Mouse (Mus musculus) MEL (cell line): ENCODE measurements around the gene Tgfbr3. TPM values are rescaled to one million over a fixed set of nuclear protein-coding genes. Genes with fewer than 3 reads are reported as not detected.

Experiments used
- DNase-seq: peaks from one replicate; pipeline ENCODE4 v3.0.0; 2011; ENCODE audit warnings: low read depth, low spot score
- H3K27ac ChIP-seq: 2 replicates; pipeline ENCODE4 v1.5.1; 2012; ENCODE audit warnings: low read depth, mild to moderate bottlenecking, control low read depth, low read length, moderate library complexity; ENCODE audit not compliant: control insufficient read depth
- H3K27me3 ChIP-seq, 2 experiments: fragments of 150-350 bp in 1 of 2; sonication (generic) in 1 of 2; 2 replicates each; pipeline ENCODE4 v1.6.1; 2012; ENCODE audit warnings: low read length in 2 of 2, mild to moderate bottlenecking in 2 of 2, improper control_type of control experiment in 1 of 2, moderate library complexity in 1 of 2; ENCODE audit not compliant: insufficient read depth in 2 of 2, control insufficient read depth in 1 of 2
- H3K36me3 ChIP-seq, 2 experiments: 2 replicates each; pipeline ENCODE4 v1.6.1; 2012 to 2014; ENCODE audit warnings: low read length in 2 of 2, improper control_type of control experiment in 1 of 2, inconsistent platforms in 1 of 2, mild to moderate bottlenecking in 1 of 2; ENCODE audit not compliant: insufficient read depth in 2 of 2, control insufficient read depth in 1 of 2
- H3K4me1 ChIP-seq, 2 experiments: fragments of 150-350 bp in 1 of 2; sonication (generic) in 1 of 2; 2 replicates each; pipeline ENCODE4 v1.6.1; 2012; ENCODE audit warnings: low read length in 2 of 2, improper control_type of control experiment in 1 of 2, mild to moderate bottlenecking in 1 of 2; ENCODE audit not compliant: insufficient read depth in 2 of 2, control insufficient read depth in 1 of 2
- H3K4me3 ChIP-seq, 2 experiments: fragments of 150-350 bp in 1 of 2; sonication (generic) in 1 of 2; 2 replicates each; pipeline ENCODE4 v1.5.1; 2012; ENCODE audit warnings: low read depth in 2 of 2, low read length in 2 of 2, mild to moderate bottlenecking in 2 of 2, moderate library complexity in 2 of 2, control low read depth in 1 of 2, improper control_type of control experiment in 1 of 2; ENCODE audit not compliant: control insufficient read depth in 1 of 2, insufficient read depth in 1 of 2
- H3K79me2 ChIP-seq: 2 replicates; pipeline ENCODE4 v1.6.1; 2012; ENCODE audit warnings: mild to moderate bottlenecking, low read length, moderate library complexity; ENCODE audit not compliant: control insufficient read depth, poor library complexity, insufficient read depth
- H3K9ac ChIP-seq: 2 replicates; pipeline ENCODE4 v1.6.1; 2012; ENCODE audit warnings: low read depth, mild to moderate bottlenecking, control low read depth, low read length, moderate library complexity; ENCODE audit not compliant: control insufficient read depth, poor library complexity, severe bottlenecking
- H3K9me3 ChIP-seq: fragments of 150-350 bp; sonication (generic); replicated peaks from 2 replicates; pipeline ENCODE4 v1.6.1; 2012; ENCODE audit warnings: mild to moderate bottlenecking, low read length, improper control_type of control experiment, moderate library complexity; ENCODE audit not compliant: insufficient read depth
- BHLHE40 ChIP-seq: IDR thresholded peaks from 2 replicates; pipeline ENCODE4 v1.6.1; 2012; ENCODE audit warnings: low read depth, mild to moderate bottlenecking, inconsistent platforms, low read length, improper control_type of control experiment, borderline replicate concordance
- CHD2 ChIP-seq: IDR thresholded peaks from 2 replicates; pipeline ENCODE4 v1.6.1; 2011; ENCODE audit warnings: low read length, improper control_type of control experiment
- CTCF ChIP-seq, 3 experiments: IDR thresholded peaks in 2 of 3; conservative IDR thresholded peaks in 1 of 3; 2 replicates each; pipeline ENCODE4 v1.5.1; 2011 to 2012; ENCODE audit warnings: low read length in 3 of 3, low read depth in 2 of 3, mild to moderate bottlenecking in 2 of 3, improper control_type of control experiment in 1 of 3, inconsistent platforms in 1 of 3, mixed read lengths in 1 of 3, moderate library complexity in 1 of 3; ENCODE audit not compliant: control insufficient read depth in 1 of 3, insufficient read depth in 1 of 3, poor library complexity in 1 of 3, severe bottlenecking in 1 of 3
- E2F4 ChIP-seq: IDR thresholded peaks from 2 replicates; pipeline ENCODE4 v1.6.1; 2011; ENCODE audit warnings: low read depth, low read length, improper control_type of control experiment, borderline replicate concordance
- ELF1 ChIP-seq: IDR thresholded peaks from 2 replicates; pipeline ENCODE4 v1.6.1; 2014; ENCODE audit warnings: low read depth, mild to moderate bottlenecking, inconsistent platforms, low read length, improper control_type of control experiment, moderate library complexity
- EP300 ChIP-seq, 2 experiments: IDR thresholded peaks; 2 replicates each; pipeline ENCODE4 v1.6.1; 2011; ENCODE audit warnings: improper control_type of control experiment in 2 of 2, low read length in 2 of 2, low read depth in 1 of 2, mild to moderate bottlenecking in 1 of 2
- ETS1 ChIP-seq: IDR thresholded peaks from 2 replicates; pipeline ENCODE4 v1.6.1; 2012; ENCODE audit warnings: low read depth, mild to moderate bottlenecking, inconsistent platforms, low read length, improper control_type of control experiment, moderate library complexity
- GABPA ChIP-seq: IDR thresholded peaks from 2 replicates; pipeline ENCODE4 v1.6.1; 2012; ENCODE audit warnings: low read depth, mild to moderate bottlenecking, inconsistent platforms, low read length, improper control_type of control experiment, moderate library complexity
- HCFC1 ChIP-seq: IDR thresholded peaks from 2 replicates; pipeline ENCODE4 v1.6.1; 2012; ENCODE audit warnings: low read depth, mild to moderate bottlenecking, inconsistent platforms, low read length, improper control_type of control experiment, moderate library complexity
- JUND ChIP-seq: IDR thresholded peaks from 2 replicates; pipeline ENCODE4 v1.6.1; 2011; ENCODE audit warnings: low read depth, mild to moderate bottlenecking, improper control_type of control experiment, low read length
- KAT2A ChIP-seq: conservative IDR thresholded peaks from 2 replicates; pipeline ENCODE4 v1.6.1; 2012; ENCODE audit warnings: low read depth, low read length, improper control_type of control experiment, inconsistent platforms
- MAFK ChIP-seq: IDR thresholded peaks from 2 replicates; pipeline ENCODE4 v1.6.1; 2011; ENCODE audit warnings: low read depth, mild to moderate bottlenecking, low read length, improper control_type of control experiment, borderline replicate concordance
- MAX ChIP-seq: IDR thresholded peaks from 2 replicates; pipeline ENCODE4 v1.6.1; 2011; ENCODE audit warnings: low read length, improper control_type of control experiment
- MAZ ChIP-seq: IDR thresholded peaks from 2 replicates; pipeline ENCODE4 v1.6.1; 2012; ENCODE audit warnings: low read depth, mild to moderate bottlenecking, inconsistent platforms, low read length, improper control_type of control experiment
- MEF2A ChIP-seq: IDR thresholded peaks from 2 replicates; pipeline ENCODE4 v1.6.1; 2014; ENCODE audit warnings: low read depth, mild to moderate bottlenecking, inconsistent platforms, low read length, improper control_type of control experiment; ENCODE audit not compliant: poor library complexity, insufficient replicate concordance, severe bottlenecking; ENCODE audit errors: extremely low read depth
- MXI1 ChIP-seq: IDR thresholded peaks from 2 replicates; pipeline ENCODE4 v1.6.1; 2011; ENCODE audit warnings: mild to moderate bottlenecking, low read depth, low read length, improper control_type of control experiment
- MYB ChIP-seq: IDR thresholded peaks from 2 replicates; pipeline ENCODE4 v1.6.1; 2011; ENCODE audit warnings: mild to moderate bottlenecking, low read depth, low read length, improper control_type of control experiment
- MYC ChIP-seq: IDR thresholded peaks from 2 replicates; pipeline ENCODE4 v1.6.1; 2011; ENCODE audit warnings: low read depth, mild to moderate bottlenecking, low read length, improper control_type of control experiment, moderate library complexity
- NELFE ChIP-seq: IDR thresholded peaks from 2 replicates; pipeline ENCODE4 v1.6.1; 2011; ENCODE audit warnings: low read depth, low read length, improper control_type of control experiment
- NRF1 ChIP-seq: IDR thresholded peaks from 2 replicates; pipeline ENCODE4 v1.6.1; 2014; ENCODE audit warnings: low read depth, mild to moderate bottlenecking, inconsistent platforms, low read length, improper control_type of control experiment, moderate library complexity; ENCODE audit not compliant: poor library complexity, insufficient read depth, severe bottlenecking
- POLR2A ChIP-seq, 2 experiments: IDR thresholded peaks; 2 replicates each; pipeline ENCODE4 v1.6.1; 2011 to 2012; ENCODE audit warnings: low read length in 2 of 2, mild to moderate bottlenecking in 2 of 2, control low read depth in 1 of 2, improper control_type of control experiment in 1 of 2, low read depth in 1 of 2, moderate library complexity in 1 of 2; ENCODE audit not compliant: control insufficient read depth in 1 of 2, insufficient read depth in 1 of 2, poor library complexity in 1 of 2
- RAD21 ChIP-seq: IDR thresholded peaks from 2 replicates; pipeline ENCODE4 v1.6.1; 2011; ENCODE audit warnings: mild to moderate bottlenecking, low read depth, low read length, improper control_type of control experiment
- RCOR1 ChIP-seq: IDR thresholded peaks from 2 replicates; pipeline ENCODE4 v1.6.1; 2012; ENCODE audit warnings: low read depth, mild to moderate bottlenecking, inconsistent platforms, low read length, improper control_type of control experiment
- SMC3 ChIP-seq: IDR thresholded peaks from 2 replicates; pipeline ENCODE4 v1.6.1; 2011; ENCODE audit warnings: low read depth, low read length, improper control_type of control experiment
- TAL1 ChIP-seq: IDR thresholded peaks from 2 replicates; pipeline ENCODE4 v1.6.1; 2012; ENCODE audit warnings: mild to moderate bottlenecking, inconsistent platforms, low read length, moderate library complexity, mixed read lengths
- TBP ChIP-seq: IDR thresholded peaks from 2 replicates; pipeline ENCODE4 v1.8.0; 2011; ENCODE audit warnings: low read depth, low read length, improper control_type of control experiment
- TCF12 ChIP-seq: IDR thresholded peaks from 2 replicates; pipeline ENCODE4 v1.6.1; 2014; ENCODE audit warnings: low read depth, mild to moderate bottlenecking, inconsistent platforms, low read length, improper control_type of control experiment, moderate library complexity
- UBTF ChIP-seq: IDR thresholded peaks from 2 replicates; pipeline ENCODE4 v1.6.1; 2012; ENCODE audit warnings: low read depth, mild to moderate bottlenecking, inconsistent platforms, low read length, improper control_type of control experiment, moderate library complexity, borderline replicate concordance; ENCODE audit not compliant: insufficient read depth
- USF1 ChIP-seq: IDR thresholded peaks from 2 replicates; pipeline ENCODE4 v1.6.1; 2014; ENCODE audit warnings: low read depth, mild to moderate bottlenecking, inconsistent platforms, low read length, improper control_type of control experiment, moderate library complexity
- USF2 ChIP-seq, 2 experiments: IDR thresholded peaks; 2 replicates each; pipeline ENCODE4 v1.6.1; 2011 to 2012; ENCODE audit warnings: improper control_type of control experiment in 2 of 2, low read length in 2 of 2, borderline replicate concordance in 1 of 2, inconsistent platforms in 1 of 2, low read depth in 1 of 2, mild to moderate bottlenecking in 1 of 2; ENCODE audit not compliant: insufficient read depth in 1 of 2
- ZC3H11A ChIP-seq: IDR thresholded peaks from 2 replicates; pipeline ENCODE4 v1.6.1; 2012; ENCODE audit warnings: low read depth, mild to moderate bottlenecking, inconsistent platforms, low read length, improper control_type of control experiment
- ZKSCAN1 ChIP-seq: IDR thresholded peaks from 2 replicates; pipeline ENCODE4 v1.6.1; 2012; ENCODE audit warnings: low read depth, mild to moderate bottlenecking, inconsistent platforms, low read length, improper control_type of control experiment, moderate library complexity
- ZMIZ1 ChIP-seq: IDR thresholded peaks from 2 replicates; pipeline ENCODE4 v1.6.1; 2012; ENCODE audit warnings: low read depth, mild to moderate bottlenecking, inconsistent platforms, low read length, improper control_type of control experiment, moderate library complexity
- polyA plus RNA-seq, 2 experiments: library from polyadenylated mRNA; stranded (reverse) in 1 of 2; unstranded in 1 of 2; fragments of >175 nt in 1 of 2; fragments of >200 nt in 1 of 2; gene quantifications; 2 replicates each; pipeline versions ENCODE4 v1.2.1 to v1.2.4; 2012; ENCODE audit warnings: low replicate concordance in 2 of 2, low read depth in 1 of 2; ENCODE audit not compliant: insufficient read length in 2 of 2, insufficient read depth in 1 of 2, missing spikeins in 1 of 2
- total RNA-seq: library from RNA; depleted of rRNA; stranded (reverse); fragments of 300-350 nt; gene quantifications from 2 replicates; pipeline ENCODE4 v1.2.3, GENCODE M21; 2012

The Tgfbr3 gene
- total and polyA plus RNA-seq, 3 experiments, result 3.0 to 5.9 TPM; not detected in 1

GRCm38 (mm10) chr5:107330916-107331421 lies 41.5 kb upstream of the Tgfbr3 start, which contains the start of gene Brdt (continued):
- TF ChIP-seq UBTF (no peak), POLR2A (IDR thresholded peaks at IDR 0.05; ENCODE audit: control insufficient read depth in 1 of 2, insufficient read depth in 1 of 2, low read depth in 1 of 2, low read length in 2 of 2, poor library complexity in 1 of 2) (peak; percentile 34 to 82; a peak in 2 of 4 replicates), TCF12 (0 out of 2 replicates have a peak, but pooled peaks have one; percentile 13), MYC (peak; percentile 49; the same call in 1 of the 2 replicates), NELFE (peak; percentile 76), MAZ (no peak), ZMIZ1 (0 out of 2 replicates have a peak, but pooled peaks have one; percentile 45), ZKSCAN1 (no peak)

DNA sequence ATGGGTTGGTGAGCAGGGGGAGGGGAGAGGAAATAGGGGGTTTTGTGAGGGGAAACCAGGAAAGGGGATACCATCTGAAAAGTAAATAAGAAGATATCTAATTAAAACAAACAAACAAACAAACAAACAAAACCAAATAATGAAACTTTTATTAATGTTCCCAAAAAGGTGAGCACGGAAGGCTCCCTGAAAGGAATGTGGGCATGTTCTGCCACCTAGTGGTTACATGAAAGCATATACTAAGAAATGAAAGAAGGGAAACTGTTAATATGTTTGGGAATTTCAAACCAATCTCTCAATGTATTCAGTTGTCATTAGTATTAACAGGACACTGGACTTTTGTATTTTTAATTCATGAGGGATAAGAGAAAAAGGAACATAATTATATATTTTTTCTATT lies 31.3 kb upstream of the Tgfbr3 start:
- no peaks in the 10 kb centered on the region for H3K79me2 ChIP-seq
- H3K27me3 ChIP-seq, result no peaks in the 10 kb centered on the region
- H3K9ac ChIP-seq, result no peak overlapping the region
- no peaks in the 10 kb centered on the region for H3K36me3 ChIP-seq
- peak; percentile 50 for DNase-seq
- no peak overlapping the region for H3K4me3 ChIP-seq
- no peaks in the 10 kb centered on the region for H3K4me1 ChIP-seq
- H3K9me3 ChIP-seq, result no peaks in the 10 kb centered on the region
- no peak overlapping the region for H3K27ac ChIP-seq
- no peak for TF ChIP-seq MXI1
- TF ChIP-seq RCOR1, result no peak
- no peak for TF ChIP-seq HCFC1
- no peak for TF ChIP-seq ZKSCAN1
- no peak for TF ChIP-seq UBTF
- TF ChIP-seq USF1, result no peak
- TF ChIP-seq CTCF (IDR thresholded peaks at IDR 0.05 in 2 of 3, conservative IDR thresholded peaks at IDR 0.05 in 1 of 3; ENCODE audit: control insufficient read depth in 1 of 3, insufficient read depth in 1 of 3, low read depth in 2 of 3, low read length in 3 of 3, poor library complexity in 1 of 3, severe bottlenecking in 1 of 3), result peak; percentile 44 to 88 (median 49); a peak in 5 of 6 replicates
- no peak for TF ChIP-seq POLR2A (IDR thresholded peaks at IDR 0.05; ENCODE audit: control insufficient read depth in 1 of 2, insufficient read depth in 1 of 2, low read depth in 1 of 2, low read length in 2 of 2, poor library complexity in 1 of 2)
- TF ChIP-seq USF2 (IDR thresholded peaks at IDR 0.05; ENCODE audit: borderline replicate concordance in 1 of 2, insufficient read depth in 1 of 2, low read depth in 1 of 2, low read length in 2 of 2), result no peak
- no peak for TF ChIP-seq KAT2A
- TF ChIP-seq CHD2, result no peak
- no peak for TF ChIP-seq TAL1
- TF ChIP-seq MAFK, result no peak
- peak; percentile 98 for TF ChIP-seq RAD21
- TF ChIP-seq MAZ, result no peak
- TF ChIP-seq EP300 (IDR thresholded peaks at IDR 0.05; ENCODE audit: low read depth in 1 of 2, low read length in 2 of 2), result no peak
- no peak for TF ChIP-seq ZMIZ1
- TF ChIP-seq GABPA, result no peak
- TF ChIP-seq MYB, result no peak
- TF ChIP-seq ZC3H11A, result peak; percentile 92
- TF ChIP-seq NRF1, result no peak
- no peak for TF ChIP-seq MAX
- TF ChIP-seq SMC3, result peak; percentile 94
- no peak for TF ChIP-seq MYC
- TF ChIP-seq E2F4, result no peak
- TF ChIP-seq BHLHE40, result no peak
- TF ChIP-seq MEF2A, result no peak
- no peak for TF ChIP-seq ELF1
- TF ChIP-seq JUND, result no peak
- TF ChIP-seq TBP, result no peak
- no peak for TF ChIP-seq NELFE
- TF ChIP-seq ETS1, result no peak
